Mouse (Mus musculus): ENCODE measurements around the gene Rela. TPM values are rescaled to one million over a fixed set of nuclear protein-coding genes. Genes with fewer than 3 reads are reported as not detected.

Gene Rela
- 10 to 100 TPM; 73.0 to 88.9 TPM for total RNA-seq (2023)

GRCm38 (mm10) chr19:5637069-5638047 lies at the start of gene Rela:
Gene Rela, plus strand, starts transcription at chr19:5637483.

GRCm38 (mm10) chr19:5601752-5602541 lies 35.3 kb upstream of the Rela start, which contains the start of gene Rnaseh2c:
Gene Rnaseh2c, plus strand, starts transcription at chr19:5601873.

GRCm38 (mm10) chr19:5609547-5610404 lies 27.5 kb upstream of the Rela start, which contains the start of gene Kat5:
Gene Kat5, minus strand, starts transcription at chr19:5610237.

GRCm38 (mm10) chr19:5662981-5663913 lies 26.0 kb downstream of the Rela start, which contains the start of gene Sipa1:
Gene Sipa1, minus strand, starts transcription at chr19:5663707.

GRCm38 (mm10) chr19:5688200-5689087 lies 51.2 kb downstream of the Rela start, which contains the start of the genes Map3k11 and Pcnx3:
Gene Map3k11, plus strand, starts transcription at chr19:5688742.
Gene Pcnx3, minus strand, starts transcription at chr19:5688908.

Other genes starting within 250 kb of the Rela start
- gene Sart1, start 248.8 kb upstream of the Rela start, total RNA-seq (2023) = 10 to 100 TPM; 96.2 to 98.5 TPM
- under 1 TPM in 1 of 2 experiments, not detected in 1; 0.20 TPM for gene Tsga10ip, start 235.0 kb upstream of the Rela start, total RNA-seq (2023)
- gene Drap1, start 212.5 kb upstream of the Rela start, total RNA-seq (2023) = 100 to 1,000 TPM; 122 to 124 TPM
- gene AI837181, start 212.3 kb upstream of the Rela start, total RNA-seq (2023) = 10 to 100 TPM; 38.8 to 44.7 TPM
- 10 to 100 TPM; 47.9 to 66.9 TPM for gene Fosl1, start 189.9 kb upstream of the Rela start, total RNA-seq (2023)
- 1 to 10 TPM; 1.3 to 2.1 TPM for gene Ccdc85b, start 179.6 kb upstream of the Rela start, total RNA-seq (2023)
- gene Fibp, start 176.9 kb upstream of the Rela start, total RNA-seq (2023) = 10 to 100 TPM; 51.1 to 59.5 TPM
- under 1 TPM; 0.69 to 0.79 TPM for gene Ctsw, start 169.0 kb upstream of the Rela start, total RNA-seq (2023)
- gene Efemp2, start 163.5 kb upstream of the Rela start, total RNA-seq (2023) = 1 to 10 TPM in 1 of 2 experiments, under 1 TPM in 1; 0.20 to 1.2 TPM
- gene Mus81, start 149.1 kb upstream of the Rela start, total RNA-seq (2023) = 10 to 100 TPM; 19.9 to 20.9 TPM
- 1,000 to 10,000 TPM; 1,662 to 1,728 TPM for gene Cfl1, start 147.0 kb upstream of the Rela start, total RNA-seq (2023)
- gene 1700020D05Rik, start 133.7 kb upstream of the Rela start, total RNA-seq (2023) = 1 to 10 TPM in 1 of 2 experiments, under 1 TPM in 1; 0.88 to 1.6 TPM
- gene Snx32, start 126.9 kb upstream of the Rela start, total RNA-seq (2023) = 1 to 10 TPM; 3.6 to 4.3 TPM
- under 1 TPM in 1 of 2 experiments, not detected in 1; 0.13 TPM for gene Ovol1, start 76.8 kb upstream of the Rela start, total RNA-seq (2023)
- gene Ap5b1, start 69.5 kb upstream of the Rela start, total RNA-seq (2023) = 10 to 100 TPM; 69.1 to 69.3 TPM
- 100 to 1,000 TPM; 158 to 174 TPM for gene Rnaseh2c, start 35.6 kb upstream of the Rela start, total RNA-seq (2023)
- gene Kat5, start 27.2 kb upstream of the Rela start, total RNA-seq (2023) = 10 to 100 TPM; 81.3 to 83.8 TPM
- 100 to 1,000 TPM; 212 to 218 TPM for gene Sipa1, start 26.2 kb downstream of the Rela start, total RNA-seq (2023)
- gene Map3k11, start 51.3 kb downstream of the Rela start, total RNA-seq (2023) = 10 to 100 TPM; 86.5 to 87.3 TPM
- 10 to 100 TPM; 68.8 to 83.2 TPM for gene Pcnx3, start 51.4 kb downstream of the Rela start, total RNA-seq (2023)
- not detected for gene Kcnk7, start 66.9 kb downstream of the Rela start, total RNA-seq (2023)
- 100 to 1,000 TPM; 150 to 158 TPM for gene Ehbp1l1, start 88.8 kb downstream of the Rela start, total RNA-seq (2023)
- gene Fam89b, start 92.2 kb downstream of the Rela start, total RNA-seq (2023) = 10 to 100 TPM; 57.9 to 58.5 TPM
- gene Ltbp3, start 103.4 kb downstream of the Rela start, total RNA-seq (2023) = 1 to 10 TPM in 1 of 2 experiments, under 1 TPM in 1; 0.58 to 1.4 TPM
- gene Scyl1, start 133.9 kb downstream of the Rela start, total RNA-seq (2023) = 10 to 100 TPM; 53.8 to 62.1 TPM
- 10 to 100 TPM; 56.7 to 60.3 TPM for gene Frmd8, start 237.8 kb downstream of the Rela start, total RNA-seq (2023)
- 10 to 100 TPM; 54.1 to 58.0 TPM for gene Slc25a45, start 240.3 kb downstream of the Rela start, total RNA-seq (2023)

All from neutrophil, adult 59 days (primary cell).